Mouse (Mus musculus) pancreas, adult 10 weeks (tissue): ENCODE results near the gene Olfr16. TPM values are rescaled to one million over a fixed set of nuclear protein-coding genes. Genes with fewer than 3 reads are reported as not detected.

ENCODE experiments used
- polyA plus RNA-seq: library from polyadenylated mRNA; stranded (reverse); fragments of 350-450 nt; fragmentation: Illumina TruSeq; extraction: RNeasy Lipid Tissue Mini Kit (QIAGEN cat#74804); gene quantifications from one replicate; pipeline ENCODE4 v1.2.3, GENCODE M21; 2015; ENCODE audit warnings: low read depth, low replicate concordance; ENCODE audit not compliant: insufficient read depth

Olfr16 gene
- not detected for polyA plus RNA-seq

DNA sequence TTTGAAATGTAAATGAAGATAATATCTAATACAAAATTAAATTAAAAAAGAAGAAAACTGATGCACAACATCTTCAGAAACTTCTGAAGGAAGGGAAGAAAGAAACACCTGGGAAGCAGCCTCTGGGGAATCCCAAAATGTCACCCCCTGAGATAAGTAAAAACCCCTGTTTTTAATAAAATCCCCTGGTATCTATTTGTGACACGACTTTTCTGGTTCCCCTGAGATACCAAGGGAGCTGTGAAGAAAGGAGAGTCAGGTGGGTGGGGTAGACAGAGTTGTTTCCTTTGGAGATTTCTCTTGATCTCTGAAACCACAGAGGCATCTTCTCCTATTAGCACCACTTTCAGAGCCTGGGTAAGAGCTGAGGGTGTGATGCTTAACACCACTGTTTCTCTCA lies at the start of gene Olfr16:
Olfr16 (plus strand) TSS at position 250 of the 400 bp plus-strand sequence.

Other genes with a start within 250 kb of the Olfr16 start
- gene Apcs, start 55.4 kb upstream of the Olfr16 start, polyA plus RNA-seq: 1.5 TPM
- gene Olfr1408, start 187.0 kb downstream of the Olfr16 start, polyA plus RNA-seq: not detected
- not detected for gene Olfr1406, start 240.2 kb downstream of the Olfr16 start, polyA plus RNA-seq
- gene Olfr218, start 247.4 kb downstream of the Olfr16 start, polyA plus RNA-seq: not detected